Mouse (Mus musculus): ENCODE data around the gene Dnah8. TPM values are rescaled to one million over a fixed set of nuclear protein-coding genes. Genes with fewer than 3 reads are reported as not detected.

Dnah8 gene
- polyA plus RNA-seq, 1 experiment from 2014 or later = 0.67 TPM

DNA sequence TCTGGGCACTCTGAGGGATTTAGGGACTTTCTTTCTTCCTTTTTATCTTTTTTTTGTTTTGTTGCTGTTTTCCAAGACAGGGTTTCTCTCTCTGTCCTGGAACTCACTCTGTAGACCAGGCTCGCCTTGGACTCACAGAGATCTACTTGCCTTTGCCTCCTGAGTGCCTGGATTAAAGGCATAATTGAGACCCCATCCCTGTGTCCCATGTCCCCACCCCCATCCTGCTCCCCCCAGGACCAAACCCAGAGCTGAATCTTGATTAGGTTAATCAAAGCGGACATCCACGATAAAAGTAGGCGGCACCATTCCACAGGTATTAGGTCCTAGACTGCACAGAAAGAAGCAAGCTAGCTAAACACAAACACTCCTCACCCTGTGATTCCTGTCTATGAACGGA, 19.2 kb upstream of the Dnah8 start:
- Histone ChIP-seq H3K9ac (ENCODE audit: low read length) (no peak overlapping the region), H3K27me3 (ENCODE audit: control insufficient read depth, insufficient read depth, low read length) (no peaks in the 10 kb centered on the region), H3K4me3 (ENCODE audit: low read depth, low read length) (no peak overlapping the region), H3K9me3 (ENCODE audit: control insufficient read depth, low read length) (no peaks in the 10 kb centered on the region), H3K36me3 (ENCODE audit: control insufficient read depth, insufficient read depth, low read length) (peaks cover 12% of the 10 kb centered on the region; the same call in 1 of the 2 replicates), H3K4me2 (ENCODE audit: low read depth, severe bottlenecking) (no peak overlapping the region), H3K27ac (replicated peaks; ENCODE audit: low read depth, low read length) (no peak overlapping the region), H3K4me1 (ENCODE audit: control insufficient read depth, insufficient read depth, low read length) (0 out of 2 replicates have a peak, but pooled peaks cover 8% of the 10 kb centered on the region)
- DNase-seq (ENCODE audit: low spot score) (no peak), ATAC-seq (ENCODE audit: insufficient number of reproducible peaks, low FRiP score, low TSS enrichment, low read depth) (no peak)
- 81% methylated on average over 5 of the region's 5 CpGs for WGBS

DNA sequence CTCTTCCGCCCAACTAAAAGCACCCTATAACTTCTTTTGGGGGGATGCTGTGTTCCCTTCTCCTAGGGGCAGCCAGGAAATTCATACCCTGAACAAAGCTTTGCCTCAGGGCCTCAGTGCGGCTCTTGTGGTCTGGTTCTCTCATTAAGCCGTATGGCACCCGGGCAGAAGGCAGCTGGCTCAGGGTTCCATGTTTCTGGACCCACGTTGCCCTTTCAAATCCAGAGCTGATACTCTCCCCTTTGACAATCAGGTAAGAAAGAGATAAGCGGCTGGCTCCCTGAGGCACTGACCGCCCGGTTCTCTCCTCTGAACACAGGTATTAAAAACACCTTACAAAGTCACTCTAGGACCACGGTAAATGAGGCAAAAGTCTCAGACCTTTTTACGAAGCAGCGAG, 17.9 kb upstream of the Dnah8 start:
- Histone ChIP-seq H3K36me3 (ENCODE audit: control insufficient read depth, insufficient read depth, low read length) (peaks cover 9% of the 10 kb centered on the region; the same call in 1 of the 2 replicates), H3K27ac (replicated peaks; ENCODE audit: low read depth, low read length) (no peak overlapping the region), H3K4me2 (ENCODE audit: low read depth, severe bottlenecking) (no peak overlapping the region), H3K9ac (ENCODE audit: low read length) (no peak overlapping the region), H3K9me3 (ENCODE audit: control insufficient read depth, low read length) (no peaks in the 10 kb centered on the region), H3K4me1 (ENCODE audit: control insufficient read depth, insufficient read depth, low read length) (0 out of 2 replicates have a peak, but pooled peaks cover 8% of the 10 kb centered on the region), H3K4me3 (ENCODE audit: low read depth, low read length) (no peak overlapping the region), H3K27me3 (ENCODE audit: control insufficient read depth, insufficient read depth, low read length) (no peaks in the 10 kb centered on the region)
- 80% methylated on average over 11 of the region's 11 CpGs for WGBS
- ATAC-seq (ENCODE audit: insufficient number of reproducible peaks, low FRiP score, low TSS enrichment, low read depth) = no peak
- DNase-seq (ENCODE audit: low spot score) = no peak

DNA sequence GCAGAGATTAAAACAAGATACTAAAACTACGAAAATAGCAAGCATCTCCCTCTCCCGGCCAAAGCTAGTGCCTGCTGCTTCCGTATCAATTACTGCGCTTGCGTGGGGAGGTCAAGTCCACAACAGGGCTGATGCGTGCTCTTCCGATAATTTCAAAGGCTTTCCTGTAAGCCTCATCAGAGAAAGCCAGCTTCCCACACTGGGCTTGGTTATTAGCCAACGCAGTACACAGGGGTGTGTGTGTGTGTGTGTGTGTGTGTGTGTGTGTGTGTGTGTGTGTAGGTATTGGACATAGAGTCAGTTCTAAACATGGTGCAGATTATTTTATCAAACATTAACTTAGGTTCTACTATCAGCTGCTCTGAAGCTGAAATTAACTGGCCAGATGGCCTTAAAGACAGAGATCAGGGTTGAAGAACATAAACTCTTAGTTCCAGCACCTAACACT, 17.5 kb upstream of the Dnah8 start:
- H3K4me3 ChIP-seq (ENCODE audit: low read depth, low read length) = no peak overlapping the region
- no peak overlapping the region for H3K4me2 ChIP-seq (ENCODE audit: low read depth, severe bottlenecking)
- 89% methylated on average over 8 of the region's 8 CpGs for WGBS
- H3K36me3 ChIP-seq (ENCODE audit: control insufficient read depth, insufficient read depth, low read length) = peaks cover 9% of the 10 kb centered on the region; the same call in 1 of the 2 replicates
- H3K4me1 ChIP-seq (ENCODE audit: control insufficient read depth, insufficient read depth, low read length) = 0 out of 2 replicates have a peak, but pooled peaks cover 8% of the 10 kb centered on the region
- H3K27ac ChIP-seq (replicated peaks; ENCODE audit: low read depth, low read length) = no peak overlapping the region
- DNase-seq (ENCODE audit: low spot score) = no peak
- ATAC-seq (ENCODE audit: insufficient number of reproducible peaks, low FRiP score, low TSS enrichment, low read depth) = no peak
- H3K9me3 ChIP-seq (ENCODE audit: control insufficient read depth, low read length) = no peaks in the 10 kb centered on the region
- H3K9ac ChIP-seq (ENCODE audit: low read length) = no peak overlapping the region
- H3K27me3 ChIP-seq (ENCODE audit: control insufficient read depth, insufficient read depth, low read length) = no peaks in the 10 kb centered on the region

DNA sequence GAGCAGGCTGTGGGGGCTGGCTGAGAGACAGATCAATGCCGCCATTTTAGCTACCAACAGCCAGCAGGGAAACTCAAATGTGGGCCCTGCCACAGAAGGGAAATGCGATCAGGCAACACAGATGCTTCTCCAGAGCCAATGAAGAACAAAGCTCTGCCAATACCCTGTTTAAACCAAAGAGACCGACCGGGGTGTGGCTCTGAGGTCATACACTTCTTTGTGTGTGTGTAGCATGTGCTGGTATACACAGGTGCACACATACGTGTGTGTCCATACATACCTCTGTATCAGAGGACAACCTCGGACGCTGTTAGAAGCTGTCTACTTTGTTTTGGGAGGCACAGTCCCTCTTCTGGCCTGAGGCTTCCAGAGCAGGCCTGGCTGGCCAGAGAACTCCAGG, 16.8 kb upstream of the Dnah8 start:
- no peak overlapping the region for H3K4me2 ChIP-seq (ENCODE audit: low read depth, severe bottlenecking)
- WGBS = 92% methylated on average over 7 of the region's 7 CpGs
- H3K27me3 ChIP-seq (ENCODE audit: control insufficient read depth, insufficient read depth, low read length) = no peaks in the 10 kb centered on the region
- no peak overlapping the region for H3K27ac ChIP-seq (replicated peaks; ENCODE audit: low read depth, low read length)
- peaks cover 2% of the 10 kb centered on the region; the same call in 1 of the 2 replicates for H3K36me3 ChIP-seq (ENCODE audit: control insufficient read depth, insufficient read depth, low read length)
- DNase-seq (ENCODE audit: low spot score) = no peak
- H3K9ac ChIP-seq (ENCODE audit: low read length) = no peak overlapping the region
- H3K4me3 ChIP-seq (ENCODE audit: low read depth, low read length) = no peak overlapping the region
- ATAC-seq (ENCODE audit: insufficient number of reproducible peaks, low FRiP score, low TSS enrichment, low read depth) = no peak
- H3K9me3 ChIP-seq (ENCODE audit: control insufficient read depth, low read length) = no peaks in the 10 kb centered on the region
- H3K4me1 ChIP-seq (ENCODE audit: control insufficient read depth, insufficient read depth, low read length) = 0 out of 2 replicates have a peak, but pooled peaks cover 8% of the 10 kb centered on the region

DNA sequence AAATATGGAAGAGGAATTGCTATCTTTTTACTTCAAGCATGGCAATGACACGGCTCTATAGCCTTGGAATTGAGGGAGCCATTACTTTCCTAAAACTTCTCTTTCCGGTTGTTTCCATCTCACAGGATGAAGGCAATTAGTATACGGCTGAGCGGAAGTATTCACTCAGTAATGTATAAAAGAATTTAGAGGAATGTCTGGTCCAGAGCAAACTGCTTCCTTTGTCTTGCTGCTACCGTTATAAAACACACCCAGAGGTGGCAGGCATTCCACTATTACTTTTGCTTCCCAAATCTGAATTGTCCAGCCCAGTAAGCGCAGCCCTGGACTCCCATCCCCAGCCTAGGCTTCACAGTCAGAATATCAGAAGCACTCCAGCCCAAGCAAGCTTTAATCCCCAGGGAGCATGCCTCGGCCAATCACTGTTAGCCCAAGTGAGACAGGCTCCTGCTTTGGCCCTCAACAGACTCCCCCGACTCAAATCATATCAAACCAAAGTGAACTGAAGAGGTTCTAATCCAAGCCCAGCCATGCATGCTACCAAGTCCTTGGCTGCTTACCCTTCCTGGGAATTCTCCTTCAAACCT, 16.2 kb upstream of the Dnah8 start:
- H3K27ac ChIP-seq (replicated peaks; ENCODE audit: low read depth, low read length) = no peak overlapping the region
- 0 out of 2 replicates have a peak, but pooled peaks cover 8% of the 10 kb centered on the region for H3K4me1 ChIP-seq (ENCODE audit: control insufficient read depth, insufficient read depth, low read length)
- H3K9ac ChIP-seq (ENCODE audit: low read length) = no peak overlapping the region
- no peak overlapping the region for H3K4me2 ChIP-seq (ENCODE audit: low read depth, severe bottlenecking)
- no peaks in the 10 kb centered on the region for H3K9me3 ChIP-seq (ENCODE audit: control insufficient read depth, low read length)
- 78% methylated on average over 8 of the region's 8 CpGs for WGBS
- no peak for ATAC-seq (ENCODE audit: insufficient number of reproducible peaks, low FRiP score, low TSS enrichment, low read depth)
- no peaks in the 10 kb centered on the region for H3K27me3 ChIP-seq (ENCODE audit: control insufficient read depth, insufficient read depth, low read length)
- H3K36me3 ChIP-seq (ENCODE audit: control insufficient read depth, insufficient read depth, low read length) = no peaks in the 10 kb centered on the region
- no peak overlapping the region for H3K4me3 ChIP-seq (ENCODE audit: low read depth, low read length)
- no peak for DNase-seq (ENCODE audit: low spot score)

DNA sequence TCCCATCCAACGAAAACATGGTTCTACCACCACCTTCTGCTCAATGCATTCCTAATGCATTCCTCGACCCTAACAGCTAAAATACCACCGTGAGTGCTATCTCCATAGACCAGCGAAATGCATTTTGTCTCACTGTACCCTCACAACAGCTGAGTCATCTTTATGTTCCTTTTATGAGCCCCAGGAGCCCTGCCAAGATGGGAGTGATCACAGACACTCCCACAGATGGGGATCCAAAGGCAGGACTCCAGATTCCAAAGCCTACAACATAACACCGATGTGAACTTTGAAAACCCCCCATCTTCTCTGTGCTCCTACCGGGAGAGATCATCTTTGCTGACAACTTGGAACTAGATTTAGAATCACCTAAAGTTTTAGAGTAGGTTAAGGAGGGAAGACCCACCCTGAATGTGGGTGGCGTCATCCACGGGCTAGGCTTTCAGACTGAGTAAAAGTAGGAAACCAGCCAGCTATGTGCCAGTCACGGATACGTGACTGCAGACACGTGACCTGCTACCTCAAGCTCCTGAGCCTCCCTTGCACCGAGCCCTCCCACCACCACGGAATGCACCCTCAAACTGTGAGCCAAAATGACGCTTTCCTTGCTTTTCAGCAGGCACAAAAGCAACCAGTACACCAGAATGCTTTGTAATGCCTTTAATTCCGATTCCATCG, 14.7 kb upstream of the Dnah8 start:
- H3K4me2 ChIP-seq (ENCODE audit: low read depth, severe bottlenecking) = no peak overlapping the region
- no peak for ATAC-seq (ENCODE audit: insufficient number of reproducible peaks, low FRiP score, low TSS enrichment, low read depth)
- H3K4me3 ChIP-seq (ENCODE audit: low read depth, low read length) = no peak overlapping the region
- H3K4me1 ChIP-seq (ENCODE audit: control insufficient read depth, insufficient read depth, low read length) = 0 out of 2 replicates have a peak, but pooled peaks cover 8% of the 10 kb centered on the region
- H3K9ac ChIP-seq (ENCODE audit: low read length) = no peak overlapping the region
- no peaks in the 10 kb centered on the region for H3K9me3 ChIP-seq (ENCODE audit: control insufficient read depth, low read length)
- H3K27me3 ChIP-seq (ENCODE audit: control insufficient read depth, insufficient read depth, low read length) = no peaks in the 10 kb centered on the region
- no peaks in the 10 kb centered on the region for H3K36me3 ChIP-seq (ENCODE audit: control insufficient read depth, insufficient read depth, low read length)
- H3K27ac ChIP-seq (replicated peaks; ENCODE audit: low read depth, low read length) = no peak overlapping the region
- no peak for DNase-seq (ENCODE audit: low spot score)
- WGBS = 93% methylated on average over 16 of the region's 16 CpGs

- ATAC-seq (ENCODE audit: insufficient number of reproducible peaks, low FRiP score, low TSS enrichment, low read depth) (no peak), DNase-seq (ENCODE audit: low spot score) (no peak)
- no peak overlapping the region for H3K9ac ChIP-seq (ENCODE audit: low read length)
- no peaks in the 10 kb centered on the region for H3K36me3 ChIP-seq (ENCODE audit: control insufficient read depth, insufficient read depth, low read length)
- no peaks in the 10 kb centered on the region for H3K27me3 ChIP-seq (ENCODE audit: control insufficient read depth, insufficient read depth, low read length)
- H3K4me1 ChIP-seq (ENCODE audit: control insufficient read depth, insufficient read depth, low read length) = 0 out of 2 replicates have a peak, but pooled peaks cover 8% of the 10 kb centered on the region
- no peak overlapping the region for H3K4me3 ChIP-seq (ENCODE audit: low read depth, low read length)
- WGBS = 94% methylated on average over 5 of the region's 5 CpGs
- H3K4me2 ChIP-seq (ENCODE audit: low read depth, severe bottlenecking) = no peak overlapping the region
- H3K9me3 ChIP-seq (ENCODE audit: control insufficient read depth, low read length) = no peaks in the 10 kb centered on the region
- no peak overlapping the region for H3K27ac ChIP-seq (replicated peaks; ENCODE audit: low read depth, low read length)
Measured at GRCm38 (mm10) chr17:30609980-30610307, 14.2 kb upstream of the Dnah8 start.

DNA sequence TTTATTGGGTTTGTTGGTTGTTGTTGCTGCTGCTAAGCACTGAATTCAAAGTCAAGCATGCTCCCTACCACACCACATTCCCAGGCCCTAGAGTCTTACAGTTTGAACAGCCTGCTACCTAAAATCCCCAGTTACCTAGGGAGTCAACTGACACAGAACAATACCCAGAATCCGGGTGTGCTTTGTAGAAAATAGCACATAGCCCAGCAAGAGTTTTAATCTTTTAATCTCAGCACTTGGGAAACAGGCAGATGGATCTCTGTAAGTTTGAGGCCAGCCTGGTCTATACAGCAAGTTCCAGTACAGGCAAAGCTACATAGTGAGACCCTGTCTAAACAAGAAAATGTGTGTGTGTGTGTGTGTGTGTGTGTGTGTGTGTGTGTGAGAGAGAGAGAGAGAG, 13.4 kb upstream of the Dnah8 start:
- Histone ChIP-seq H3K4me2 (ENCODE audit: low read depth, severe bottlenecking) (no peak overlapping the region), H3K4me1 (ENCODE audit: control insufficient read depth, insufficient read depth, low read length) (0 out of 2 replicates have a peak, but pooled peaks cover 8% of the 10 kb centered on the region), H3K9me3 (ENCODE audit: control insufficient read depth, low read length) (no peaks in the 10 kb centered on the region), H3K27ac (replicated peaks; ENCODE audit: low read depth, low read length) (no peak overlapping the region), H3K4me3 (ENCODE audit: low read depth, low read length) (no peak overlapping the region), H3K27me3 (ENCODE audit: control insufficient read depth, insufficient read depth, low read length) (no peaks in the 10 kb centered on the region), H3K9ac (ENCODE audit: low read length) (no peak overlapping the region), H3K36me3 (ENCODE audit: control insufficient read depth, insufficient read depth, low read length) (no peaks in the 10 kb centered on the region)
- 84% methylated on average over 1 of the region's 1 CpGs for WGBS
- DNase-seq (ENCODE audit: low spot score) (no peak), ATAC-seq (ENCODE audit: insufficient number of reproducible peaks, low FRiP score, low TSS enrichment, low read depth) (no peak)

Data from limb, embryonic 11.5 days (tissue).